Mouse (Mus musculus) small intestine, adult 2 months (tissue): Measurements from ENCODE around the gene Hoxd13. TPM values are rescaled to one million over a fixed set of nuclear protein-coding genes. Genes with fewer than 3 reads are reported as not detected.

Experiments
- H3K27ac ChIP-seq: fragments of 200-500 bp; 2 replicates; pipeline ENCODE4 v1.5.1; 2012; ENCODE audit warnings: low read depth, low read length, control low read depth, inconsistent platforms; ENCODE audit not compliant: insufficient read depth
- H3K27me3 ChIP-seq: fragments of 200-500 bp; 2 replicates; pipeline ENCODE4 v1.6.1; 2012; ENCODE audit warnings: mild to moderate bottlenecking, moderate library complexity, low read length, inconsistent platforms; ENCODE audit not compliant: control insufficient read depth, insufficient read depth
- H3K36me3 ChIP-seq: fragments of 200-500 bp; 2 replicates; pipeline ENCODE4 v1.6.1; 2012; ENCODE audit warnings: mild to moderate bottlenecking, low read length, control low read depth, inconsistent platforms; ENCODE audit not compliant: control insufficient read depth, insufficient read depth
- H3K4me1 ChIP-seq: fragments of 200-500 bp; 2 replicates; pipeline ENCODE4 v1.6.1; 2012; ENCODE audit warnings: low read length, inconsistent platforms, mixed read lengths; ENCODE audit not compliant: control insufficient read depth, insufficient read depth, insufficient read length
- H3K4me3 ChIP-seq: fragments of 200-500 bp; 2 replicates; pipeline ENCODE4 v1.5.1; 2012; ENCODE audit warnings: low read depth, mild to moderate bottlenecking, control low read depth, inconsistent platforms, low read length, moderate library complexity
- CTCF ChIP-seq: fragments of 200-500 bp; IDR thresholded peaks from 2 replicates; pipeline ENCODE4 v1.5.1; 2012; ENCODE audit warnings: low read depth, mild to moderate bottlenecking, control low read depth, inconsistent platforms, low read length, moderate library complexity, mixed read lengths; ENCODE audit not compliant: insufficient replicate concordance, insufficient read length; ENCODE audit errors: extremely low read depth
- POLR2A ChIP-seq: fragments of 200-500 bp; IDR thresholded peaks from 2 replicates; pipeline ENCODE4 v1.6.1; 2012; ENCODE audit warnings: low read depth, mild to moderate bottlenecking, control low read depth, inconsistent platforms, low read length, moderate library complexity
- WGBS: fragments of 180-500 bp; shearing (Covaris S2); methylation state at CpG from one replicate; pipeline ENCODE4 v1.1.7; 2018; 5-methylcytosine and 5-hydroxymethylcytosine counted together
- polyA plus RNA-seq: library from polyadenylated mRNA; depleted of rRNA; stranded (reverse); fragments of >200 nt; gene quantifications from 2 replicates; pipeline ENCODE4 v1.2.3, GENCODE M21; 2012

Gene Hoxd13
- polyA plus RNA-seq, 1 experiment, result not detected

DNA sequence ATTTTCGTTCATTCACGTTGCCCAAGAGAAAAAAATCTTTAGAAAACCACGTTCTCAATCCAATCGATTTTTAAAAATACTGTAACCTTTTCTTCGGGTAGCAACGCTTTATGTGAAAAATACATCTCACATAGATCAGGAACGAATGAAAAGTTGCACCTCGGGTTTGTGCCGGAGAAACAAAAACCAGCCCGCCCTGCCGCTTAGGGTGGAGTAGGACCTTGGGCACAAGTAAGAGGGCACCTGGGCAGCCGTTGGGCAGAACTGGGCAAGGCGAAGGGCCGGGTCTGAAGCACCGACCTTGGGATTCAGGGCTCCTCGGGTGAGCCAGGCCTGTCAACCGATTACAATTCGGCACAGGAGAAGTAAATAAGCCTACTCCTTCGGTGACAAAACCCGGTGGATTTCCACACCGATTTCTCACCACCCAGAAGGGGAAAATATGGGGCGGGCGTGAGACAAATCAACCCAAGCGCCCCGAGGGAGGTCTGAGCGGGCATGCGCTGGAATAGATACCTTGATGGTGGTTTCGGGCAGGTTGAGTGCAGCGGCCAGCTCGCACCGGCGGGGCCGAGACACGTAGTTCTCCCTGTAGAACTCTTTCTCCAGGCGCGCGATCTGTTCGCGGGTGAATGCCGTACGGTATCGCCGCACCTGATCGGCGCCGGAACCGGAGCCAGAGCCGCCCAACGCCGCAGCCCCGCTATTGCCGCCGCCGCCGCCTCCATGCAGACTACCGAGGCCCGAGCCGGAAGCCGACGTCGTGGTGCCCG, 10.7 kb upstream of the Hoxd13 start:
- Histone ChIP-seq H3K4me3 (peak overlapping the region; percentile 27), H3K27ac (no peak overlapping the region), H3K27me3 (peaks cover 87% of the 10 kb centered on the region), H3K36me3 (no peaks in the 10 kb centered on the region), H3K4me1 (peaks cover 8% of the 10 kb centered on the region; the same call in 1 of the 2 replicates)
- WGBS, result 5% methylated on average over 62 of the region's 62 CpGs
- TF ChIP-seq POLR2A (no peak), CTCF (no peak)

DNA sequence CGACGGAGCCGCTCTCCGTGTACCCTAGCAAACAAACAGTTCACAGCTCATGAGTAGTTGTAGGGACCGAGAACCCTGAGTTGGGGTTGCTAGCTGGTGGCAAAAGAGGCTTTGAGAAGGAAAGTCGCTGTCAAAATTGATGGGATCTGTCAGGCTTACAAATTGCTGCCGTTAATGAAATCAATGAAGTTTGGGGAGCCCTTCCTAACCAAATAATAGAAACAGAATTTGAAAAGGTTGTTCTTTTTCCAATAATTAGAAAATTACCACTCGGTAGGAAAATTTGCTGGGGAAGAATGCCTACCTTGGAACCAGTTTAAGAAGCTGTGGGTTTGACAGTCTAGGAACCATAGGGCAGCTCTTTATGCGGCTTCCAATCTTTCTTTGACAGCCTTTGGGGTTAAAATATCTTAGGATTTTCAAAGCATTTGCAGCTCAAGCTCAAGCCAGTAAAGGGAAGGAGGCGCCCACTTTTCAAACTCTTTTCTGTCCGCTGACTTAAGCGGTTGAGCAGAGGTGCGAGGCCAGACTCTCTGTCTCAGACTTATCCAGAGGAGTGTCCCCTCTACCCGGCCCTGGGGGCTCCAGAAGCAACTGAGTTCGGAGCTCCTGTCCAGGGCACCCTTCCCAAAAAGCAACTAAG, 10.0 kb upstream of the Hoxd13 start:
- TF ChIP-seq POLR2A (no peak), CTCF (no peak)
- 8% methylated on average over 15 of the region's 15 CpGs for WGBS
- H3K4me3 ChIP-seq, result peak overlapping the region; percentile 27
- no peaks in the 10 kb centered on the region for H3K36me3 ChIP-seq
- H3K27ac ChIP-seq, result no peak overlapping the region
- H3K4me1 ChIP-seq, result peaks cover 8% of the 10 kb centered on the region; the same call in 1 of the 2 replicates
- peaks cover 87% of the 10 kb centered on the region for H3K27me3 ChIP-seq

DNA sequence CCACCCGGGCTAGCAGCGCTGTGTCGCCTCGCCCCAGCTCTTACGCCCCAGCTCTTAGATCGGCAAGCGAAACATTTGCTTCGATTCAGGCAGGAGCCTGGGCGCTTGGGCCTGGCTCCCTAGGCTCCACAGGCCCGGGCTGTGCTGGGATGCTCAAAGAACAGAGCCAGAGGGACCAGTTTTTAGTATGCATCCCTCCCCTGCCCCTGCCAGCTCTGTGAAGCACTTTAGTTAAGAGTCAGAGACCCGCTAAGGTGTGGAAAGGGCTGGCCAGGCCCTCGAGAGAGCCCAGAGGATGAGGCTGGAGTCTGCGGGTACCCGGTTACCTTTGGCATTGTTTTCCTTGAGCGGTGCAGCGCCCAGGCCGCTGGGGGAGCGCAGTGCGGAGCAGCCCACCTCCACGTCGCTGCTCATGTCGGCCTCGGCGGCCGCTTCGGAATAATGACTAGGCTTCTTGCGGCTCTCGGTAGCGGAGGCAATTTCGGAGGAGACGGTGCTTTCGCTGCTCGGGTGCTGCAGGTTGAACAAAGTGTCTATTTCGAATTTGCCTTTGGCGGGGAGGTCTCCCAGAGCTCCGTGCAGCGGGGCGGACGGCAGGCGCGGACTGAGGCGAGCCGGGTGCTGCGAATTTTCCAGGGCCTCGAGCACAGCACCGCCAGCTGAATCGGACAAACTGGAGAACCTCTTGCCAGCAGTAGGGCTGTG, 9.3 kb upstream of the Hoxd13 start:
- H3K4me3 ChIP-seq, result no peak overlapping the region
- TF ChIP-seq CTCF (no peak), POLR2A (no peak)
- H3K27ac ChIP-seq, result no peak overlapping the region
- H3K36me3 ChIP-seq, result no peaks in the 10 kb centered on the region
- peaks cover 88% of the 10 kb centered on the region for H3K27me3 ChIP-seq
- H3K4me1 ChIP-seq, result peaks cover 8% of the 10 kb centered on the region; the same call in 1 of the 2 replicates
- 5% methylated on average over 47 of the region's 47 CpGs for WGBS

DNA sequence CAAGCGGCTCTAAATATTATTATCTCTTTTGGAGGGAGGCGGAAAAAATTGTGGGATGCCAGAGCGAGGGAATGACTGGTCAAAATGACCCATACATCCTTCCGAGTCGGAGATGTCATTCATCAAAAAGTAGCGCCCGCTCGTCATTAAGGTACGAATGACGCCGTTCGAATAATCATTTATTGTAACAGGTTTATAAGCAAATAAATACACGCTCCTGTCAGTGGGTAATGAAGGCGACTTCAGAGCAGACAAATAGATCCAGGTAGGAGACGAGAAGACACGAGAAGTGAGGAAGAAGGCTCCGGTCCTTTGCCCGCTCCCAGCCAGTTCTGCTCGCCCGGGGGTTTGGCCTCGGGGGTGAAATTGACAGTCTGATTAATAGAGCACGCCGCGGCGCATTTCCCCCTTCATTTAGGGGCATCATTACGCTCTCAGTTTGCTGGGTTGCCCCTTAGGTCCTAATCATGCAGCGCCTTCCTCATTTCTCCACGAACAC, 8.6 kb upstream of the Hoxd13 start, which contains the start of gene Evx2:
TSS of gene Evx2 (minus strand) at position 51 of the 499 bp plus-strand sequence.
- Histone ChIP-seq H3K4me1 (peaks cover 8% of the 10 kb centered on the region; the same call in 1 of the 2 replicates), H3K27me3 (peaks cover 86% of the 10 kb centered on the region)

DNA sequence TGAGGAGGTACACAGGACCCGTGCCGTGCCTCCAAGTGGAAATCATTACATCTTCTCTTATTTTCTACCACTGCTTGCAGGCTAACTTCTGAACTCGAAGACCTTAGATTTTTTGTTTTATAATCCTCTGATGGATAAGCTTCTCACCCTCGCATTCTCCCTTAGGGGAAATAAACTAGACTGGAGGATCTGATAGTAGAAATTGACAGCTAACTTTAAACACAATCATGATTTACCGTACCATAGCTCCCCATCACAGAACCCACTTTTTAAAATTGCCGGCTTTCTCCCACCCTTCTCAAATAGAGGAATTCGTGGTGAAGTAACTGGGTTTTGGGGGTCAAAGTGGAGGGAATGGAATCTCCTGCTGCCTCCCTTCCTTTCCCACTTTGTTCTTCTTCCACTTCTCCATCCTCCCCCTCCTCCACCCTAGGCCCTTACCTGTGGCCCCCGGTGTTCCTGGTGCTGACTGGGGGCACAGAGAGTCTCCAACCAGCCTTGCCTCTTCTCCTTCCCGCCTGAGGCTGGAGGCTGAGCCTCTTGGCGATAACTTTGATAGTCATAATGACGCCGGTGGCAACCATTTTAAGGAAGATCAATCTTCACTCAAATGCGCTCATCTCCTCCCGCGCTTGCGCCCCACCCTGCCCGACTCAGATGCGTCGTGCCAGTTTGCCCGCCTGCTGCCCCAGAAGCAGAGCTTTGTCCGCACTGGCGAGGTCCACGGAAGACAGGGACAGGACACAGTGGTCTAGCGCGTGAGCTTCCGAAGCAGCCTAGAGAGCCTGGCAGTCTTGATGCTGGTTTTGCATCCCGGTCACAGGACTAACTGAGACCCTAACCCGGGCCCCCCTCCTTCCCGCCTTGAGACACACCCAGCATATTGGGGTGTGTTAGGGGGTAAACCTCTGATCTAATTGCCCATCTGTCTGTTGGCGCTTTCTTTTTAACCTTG, 7.4 kb upstream of the Hoxd13 start:
- Histone ChIP-seq H3K27me3 (peaks cover 75% of the 10 kb centered on the region), H3K4me1 (peaks cover 6% of the 10 kb centered on the region; the same call in 1 of the 2 replicates), H3K4me3 (no peak overlapping the region), H3K36me3 (no peaks in the 10 kb centered on the region), H3K27ac (no peak overlapping the region)
- TF ChIP-seq POLR2A (no peak), CTCF (no peak)
- 5% methylated on average over 30 of the region's 30 CpGs for WGBS

More for the DNA sequence above, 8.6 kb upstream of the Hoxd13 start, which contains the start of gene Evx2:
- 7% methylated on average over 28 of the region's 28 CpGs for WGBS
- Histone ChIP-seq H3K36me3 (no peaks in the 10 kb centered on the region), H3K27ac (no peak within 1 kb of the TSS), H3K4me3 (no peak within 1 kb of the TSS)
- no peak for TF ChIP-seq POLR2A

DNA sequence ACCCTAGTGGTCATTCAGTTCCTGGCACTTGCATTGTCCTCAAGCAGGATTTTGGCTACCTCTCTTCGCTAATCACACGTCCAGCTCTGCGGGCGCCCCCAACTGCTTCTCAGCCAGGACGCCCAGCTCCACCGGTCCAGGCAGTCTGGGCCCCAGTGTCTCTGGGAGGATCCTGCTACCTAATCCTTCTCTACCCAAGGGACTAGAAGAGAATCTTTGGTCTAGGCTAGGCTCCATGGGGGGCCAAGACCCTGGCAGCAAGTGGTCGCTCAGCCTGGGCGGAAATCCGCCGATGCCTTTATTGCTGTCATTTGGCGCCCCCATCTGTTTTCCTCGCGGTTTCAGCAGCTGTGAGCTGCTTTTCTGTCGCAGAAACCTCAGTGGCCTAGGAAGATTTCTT, 6.4 kb upstream of the Hoxd13 start:
- Histone ChIP-seq H3K4me1 (peaks cover 3% of the 10 kb centered on the region; the same call in 1 of the 2 replicates), H3K36me3 (no peaks in the 10 kb centered on the region), H3K27me3 (peaks cover 73% of the 10 kb centered on the region), H3K27ac (no peak overlapping the region), H3K4me3 (no peak overlapping the region)
- peak; percentile 36; the same call in 1 of the 2 replicates for TF ChIP-seq CTCF
- TF ChIP-seq POLR2A, result no peak
- WGBS, result 5% methylated on average over 14 of the region's 14 CpGs
